ENCODE assay signal across 23 mouse cellular contexts in the genomic region with DNA sequence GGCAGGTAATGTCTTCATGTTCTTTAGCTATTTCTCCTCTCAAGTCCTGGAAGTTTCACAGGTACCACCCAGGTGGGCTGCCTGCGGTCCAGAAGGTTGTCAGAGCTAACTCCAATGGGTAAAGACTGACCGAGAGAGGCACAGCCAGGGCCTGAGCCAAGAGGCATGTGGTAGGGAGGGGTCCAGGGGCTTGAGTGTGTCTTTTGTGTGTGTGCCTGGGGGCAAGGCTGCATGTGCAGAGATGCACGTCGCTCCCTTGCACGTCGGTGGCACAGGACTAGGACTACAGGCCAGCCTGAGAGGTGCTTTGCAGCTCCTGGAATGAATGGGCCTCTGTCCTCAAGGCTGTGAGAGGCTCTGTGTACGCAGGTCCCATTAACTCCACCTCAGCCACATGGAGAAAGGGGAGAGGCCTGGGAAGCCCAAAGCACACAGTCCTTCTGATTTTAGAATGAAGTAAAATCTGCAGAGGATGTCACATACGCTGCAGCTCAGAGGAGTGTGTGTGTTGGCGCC. TPM values are rescaled to one million over a fixed set of nuclear protein-coding genes. Genes with fewer than 3 reads are reported as not detected.
DNase-seq lines count a peak whose midpoint lies in the region; ATAC-seq lines count a peak whose summit lies in the region.
"Had no signal": no experiment of that assay in that cellular context is flagged by ENCODE, and none has a peak within 500 bp of the region (broad histone marks: within the 10 kb centered on the region; RNA-seq: fewer than 3 reads in every experiment).

No protein-coding gene starts in this region.

- DNase-seq in hindbrain, embryonic 14.5 days (ENCODE audit: low spot score) = no peak
- DNase-seq in lung, postnatal 4 days = no peak
- no peak for DNase-seq in limb, embryonic 10.5 days (ENCODE audit: low spot score)
- no peak for DNase-seq in adrenal gland, postnatal 14 days
- DNase-seq in thymus, postnatal 25 days = no peak
- DNase-seq: adrenal gland, postnatal 10 days; cerebellum, adult 11-12 months; cerebellum, postnatal 36 days; gastrocnemius, adult 2 months; layer of hippocampus, postnatal 36 days; left cerebral cortex, postnatal 4 days; right cerebral cortex, postnatal 4 days; thymus, postnatal 4 days had no signal

- ATAC-seq in hindbrain, embryonic 12.5 days (ENCODE audit: low FRiP score) = no peak
- ATAC-seq in hindbrain, embryonic 14.5 days (ENCODE audit: low FRiP score) = no peak
- peak; percentile 91 for ATAC-seq in lung, embryonic 16.5 days (ENCODE audit: low read depth)
- peak; percentile 57; the same call in 1 of the 2 replicates for ATAC-seq in embryonic facial prominence, embryonic 13.5 days (ENCODE audit: insufficient number of reproducible peaks, insufficient read depth, low FRiP score, low TSS enrichment, low read depth)
- ATAC-seq: forebrain, embryonic 16.5 days had no signal

- H3K4me2 ChIP-seq in hindbrain, embryonic 12.5 days (replicated peaks) = no peak overlapping the region
- no peak overlapping the region for H3K4me2 ChIP-seq in hindbrain, embryonic 14.5 days (replicated peaks)
- H3K4me2 ChIP-seq in lung, embryonic 16.5 days (ENCODE audit: low read depth, low read length) = no peak overlapping the region
- H3K4me2 ChIP-seq in embryonic facial prominence, embryonic 13.5 days = no peak overlapping the region
- H3K4me2 ChIP-seq: heart, embryonic 13.5 days; neural tube, embryonic 13.5 days had no signal

- peak overlapping the region; percentile 55 for H3K27ac ChIP-seq in hindbrain, embryonic 12.5 days
- no peak overlapping the region for H3K27ac ChIP-seq in hindbrain, embryonic 14.5 days
- H3K27ac ChIP-seq in lung, embryonic 16.5 days (ENCODE audit: low read length) = peak overlapping the region; percentile 32
- H3K27ac ChIP-seq in embryonic facial prominence, embryonic 13.5 days = peak overlapping the region; percentile 71; the same call in 1 of the 2 replicates
- H3K27ac ChIP-seq in limb, embryonic 10.5 days = peak overlapping the region; percentile 64; the same call in 1 of the 2 replicates
- H3K27ac ChIP-seq: gastrocnemius, adult 2 months; heart, embryonic 13.5 days had no signal

- H3K4me3 ChIP-seq in hindbrain, embryonic 12.5 days = no peak overlapping the region
- H3K4me3 ChIP-seq in hindbrain, embryonic 14.5 days (replicated peaks; ENCODE audit: low read length) = no peak overlapping the region
- H3K4me3 ChIP-seq in lung, embryonic 16.5 days (ENCODE audit: low read length) = no peak overlapping the region
- no peak overlapping the region for H3K4me3 ChIP-seq in embryonic facial prominence, embryonic 13.5 days
- H3K4me3 ChIP-seq in limb, embryonic 10.5 days = no peak overlapping the region
- H3K4me3 ChIP-seq: gastrocnemius, adult 2 months; heart, embryonic 13.5 days; neural tube, embryonic 13.5 days had no signal

- no peaks in the 10 kb centered on the region for H3K27me3 ChIP-seq in hindbrain, embryonic 12.5 days
- no peaks in the 10 kb centered on the region for H3K27me3 ChIP-seq in hindbrain, embryonic 14.5 days (ENCODE audit: control insufficient read depth, insufficient read depth, low read length)
- H3K27me3 ChIP-seq in lung, embryonic 16.5 days (ENCODE audit: control insufficient read depth, insufficient read depth, low read depth, low read length) = no peaks in the 10 kb centered on the region
- H3K27me3 ChIP-seq in embryonic facial prominence, embryonic 13.5 days = no peaks in the 10 kb centered on the region
- H3K27me3 ChIP-seq in limb, embryonic 10.5 days (ENCODE audit: low read depth, poor library complexity, severe bottlenecking) = no peaks in the 10 kb centered on the region
- H3K27me3 ChIP-seq: heart, embryonic 13.5 days; neural tube, embryonic 13.5 days had no signal

- H3K9me3 ChIP-seq in hindbrain, embryonic 12.5 days (replicated peaks) = no peaks in the 10 kb centered on the region
- no peaks in the 10 kb centered on the region for H3K9me3 ChIP-seq in hindbrain, embryonic 14.5 days (ENCODE audit: control insufficient read depth, low read length)
- H3K9me3 ChIP-seq in lung, embryonic 16.5 days (ENCODE audit: control insufficient read depth, low read length) = no peaks in the 10 kb centered on the region
- H3K9me3 ChIP-seq in embryonic facial prominence, embryonic 13.5 days = no peaks in the 10 kb centered on the region
- no peaks in the 10 kb centered on the region for H3K9me3 ChIP-seq in limb, embryonic 10.5 days (replicated peaks)
- H3K9me3 ChIP-seq: heart, embryonic 13.5 days; neural tube, embryonic 13.5 days had no signal

- peaks cover 22% of the 10 kb centered on the region for H3K36me3 ChIP-seq in hindbrain, embryonic 12.5 days
- peaks cover 8% of the 10 kb centered on the region for H3K36me3 ChIP-seq in hindbrain, embryonic 14.5 days (replicated peaks; ENCODE audit: control insufficient read depth, insufficient read depth)
- peaks cover 6% of the 10 kb centered on the region for H3K36me3 ChIP-seq in lung, embryonic 16.5 days (ENCODE audit: control insufficient read depth, insufficient read depth, low read length)
- peaks cover 26% of the 10 kb centered on the region for H3K36me3 ChIP-seq in embryonic facial prominence, embryonic 13.5 days
- H3K36me3 ChIP-seq in limb, embryonic 10.5 days = peaks cover 29% of the 10 kb centered on the region

- peaks cover 21% of the 10 kb centered on the region for H3K4me1 ChIP-seq in hindbrain, embryonic 12.5 days
- no peaks in the 10 kb centered on the region for H3K4me1 ChIP-seq in hindbrain, embryonic 14.5 days (replicated peaks; ENCODE audit: control insufficient read depth, insufficient read depth, low read length)
- peaks cover 1% of the 10 kb centered on the region; the same call in 1 of the 2 replicates for H3K4me1 ChIP-seq in lung, embryonic 16.5 days (replicated peaks; ENCODE audit: control insufficient read depth, insufficient read depth, low read length)
- peaks cover 23% of the 10 kb centered on the region for H3K4me1 ChIP-seq in embryonic facial prominence, embryonic 13.5 days
- peaks cover 35% of the 10 kb centered on the region for H3K4me1 ChIP-seq in limb, embryonic 10.5 days

- no peak overlapping the region for H3K9ac ChIP-seq in hindbrain, embryonic 12.5 days
- no peak overlapping the region for H3K9ac ChIP-seq in hindbrain, embryonic 14.5 days
- no peak overlapping the region for H3K9ac ChIP-seq in lung, embryonic 16.5 days (ENCODE audit: low read length)
- H3K9ac ChIP-seq in embryonic facial prominence, embryonic 13.5 days = no peak overlapping the region
- H3K9ac ChIP-seq: heart, embryonic 13.5 days; neural tube, embryonic 13.5 days had no signal

- 69% methylated on average over 9 of the region's 9 CpGs for WGBS in hindbrain, embryonic 12.5 days
- WGBS in hindbrain, embryonic 14.5 days = 74% methylated on average over 9 of the region's 9 CpGs
- 60% methylated on average over 9 of the region's 9 CpGs for WGBS in lung, embryonic 16.5 days
- WGBS in embryonic facial prominence, embryonic 13.5 days = 43% methylated on average over 9 of the region's 9 CpGs
- WGBS in limb, embryonic 10.5 days = 83% methylated on average over 9 of the region's 9 CpGs

RNA-seq across cellular contexts. Expression of a gene that starts 28.8 kb away (rescaled TPM):
- polyA plus RNA-seq in hindbrain, embryonic 12.5 days (2016; fragmentation: Nextera tagmentation; extraction: Ambion mirVana) = 459 and 487 TPM in 2 replicates
- 24.0 and 30.8 TPM in 2 replicates for polyA plus RNA-seq in hindbrain, embryonic 14.5 days (2014; fragmentation: Nextera tagmentation; extraction: Ambion mirVana)
- polyA plus RNA-seq in lung, embryonic 16.5 days (2015; fragmentation: Nextera tagmentation; extraction: Ambion mirVana) = 17.0 and 19.2 TPM in 2 replicates
- polyA plus RNA-seq in embryonic facial prominence, embryonic 13.5 days (2015; fragmentation: Nextera tagmentation; extraction: Ambion mirVana) = 306 and 385 TPM in 2 replicates
- polyA plus RNA-seq in limb, embryonic 10.5 days (2016; fragmentation: Nextera tagmentation; extraction: Ambion mirVana) = 72.8 and 186 TPM in 2 replicates
- 0.23 TPM in 1 of 2 replicates, not detected in the other for total RNA-seq in adrenal gland, postnatal 14 days (2021)
- total RNA-seq: granulocyte monocyte progenitor cell, adult 5-6 weeks; hematopoietic stem cell, adult 5-6 weeks; monocyte, adult 5-6 weeks had no signal
- polyA plus RNA-seq: large intestine, adult 2 months had no signal

RNA-seq across cellular contexts. Expression of a gene that starts 59.1 kb away (rescaled TPM):
- polyA plus RNA-seq in hindbrain, embryonic 12.5 days (2016; fragmentation: Nextera tagmentation; extraction: Ambion mirVana) = 53.4 TPM in 2 replicates
- polyA plus RNA-seq in hindbrain, embryonic 14.5 days (2014; fragmentation: Nextera tagmentation; extraction: Ambion mirVana) = 77.6 and 83.0 TPM in 2 replicates
- 32.2 and 33.6 TPM in 2 replicates for polyA plus RNA-seq in lung, embryonic 16.5 days (2015; fragmentation: Nextera tagmentation; extraction: Ambion mirVana)
- 43.0 and 47.0 TPM in 2 replicates for polyA plus RNA-seq in embryonic facial prominence, embryonic 13.5 days (2015; fragmentation: Nextera tagmentation; extraction: Ambion mirVana)
- 36.3 and 42.9 TPM in 2 replicates for polyA plus RNA-seq in limb, embryonic 10.5 days (2016; fragmentation: Nextera tagmentation; extraction: Ambion mirVana)
- total RNA-seq in adrenal gland, postnatal 14 days (2021) = 66.1 and 72.0 TPM in 2 replicates

Comparison
In these comparisons a context has a peak if more than half of its experiments do, and no peak if none do; other contexts are left out.
1. ATAC-seq: peak in lung, embryonic 16.5 days (single experiment) and embryonic facial prominence, embryonic 13.5 days (single experiment); none in hindbrain, embryonic 12.5 days (single experiment) and hindbrain, embryonic 14.5 days (single experiment).